Mouse (Mus musculus) CH12.LX (cell line): Measurements from ENCODE around the gene Eri3. TPM values are rescaled to one million over a fixed set of nuclear protein-coding genes. Genes with fewer than 3 reads are reported as not detected.
A peak's percentile ranks its signal among the peaks of the same experiment; 100 is the strongest.

Experiments used
- DNase-seq: peaks from one replicate; pipeline ENCODE4 v3.0.0-alpha.2; 2013; ENCODE audit errors: extremely low read depth
- H3K27ac ChIP-seq: 2 replicates; pipeline ENCODE4 v1.5.1; 2012; ENCODE audit warnings: low read depth, mild to moderate bottlenecking, control low read depth, moderate library complexity; ENCODE audit not compliant: insufficient read depth
- H3K27me3 ChIP-seq: replicated peaks from 2 replicates; pipeline ENCODE3; 2012; ENCODE audit warnings: inconsistent platforms
- H3K36me3 ChIP-seq, 2 experiments: replicated peaks in 1 of 2; 2 replicates each; pipeline versions ENCODE3 to v1.6.1; 2012; ENCODE audit warnings: inconsistent platforms in 1 of 2, low read length in 1 of 2, mild to moderate bottlenecking in 1 of 2, mixed read lengths in 1 of 2, moderate library complexity in 1 of 2; ENCODE audit not compliant: control insufficient read depth in 1 of 2, insufficient read depth in 1 of 2
- H3K4me1 ChIP-seq, 2 experiments: 2 replicates each; pipeline ENCODE4 v1.6.1; 2012; ENCODE audit warnings: inconsistent platforms in 1 of 2, moderate library complexity in 1 of 2; ENCODE audit not compliant: insufficient read depth in 2 of 2, control insufficient read depth in 1 of 2
- H3K4me2 ChIP-seq: 2 replicates; pipeline ENCODE4 v1.6.1; 2012; ENCODE audit warnings: low read depth, mild to moderate bottlenecking, control low read depth; ENCODE audit not compliant: poor library complexity, insufficient read depth, severe bottlenecking
- H3K4me3 ChIP-seq, 3 experiments: fragments of 150-350 bp in 1 of 3; sonication (generic) in 1 of 3; replicated peaks in 1 of 3; 2 replicates each; pipeline versions ENCODE3 to v1.5.1; 2011 to 2012; ENCODE audit warnings: low read depth in 2 of 3, low read length in 2 of 3, mild to moderate bottlenecking in 2 of 3, moderate library complexity in 2 of 3, control low read depth in 1 of 3, improper control_type of control experiment in 1 of 3, inconsistent platforms in 1 of 3, mixed read lengths in 1 of 3; ENCODE audit not compliant: poor library complexity in 1 of 3
- H3K79me2 ChIP-seq: replicated peaks from 2 replicates; pipeline ENCODE4 v1.6.1; 2012; ENCODE audit warnings: mild to moderate bottlenecking, moderate library complexity; ENCODE audit not compliant: control insufficient read depth, poor library complexity, insufficient read depth, severe bottlenecking; ENCODE audit errors: extremely low read depth
- H3K9ac ChIP-seq: 2 replicates; pipeline ENCODE4 v1.6.1; 2012; ENCODE audit warnings: low read depth, mild to moderate bottlenecking, control low read depth, moderate library complexity; ENCODE audit not compliant: insufficient read depth
- H3K9me3 ChIP-seq: replicated peaks from 2 replicates; pipeline ENCODE3; 2012; ENCODE audit warnings: low read length, inconsistent platforms, mixed read lengths
- BHLHE40 ChIP-seq: IDR thresholded peaks from 2 replicates; pipeline ENCODE4 v1.6.1; 2011; ENCODE audit warnings: mild to moderate bottlenecking, low read depth, low read length, improper control_type of control experiment
- CHD1 ChIP-seq: IDR thresholded peaks from 2 replicates; pipeline ENCODE4 v1.6.1; 2012; ENCODE audit warnings: low read depth, low read length, improper control_type of control experiment, inconsistent platforms
- CHD2 ChIP-seq: IDR thresholded peaks from 2 replicates; pipeline ENCODE4 v1.6.1; 2011; ENCODE audit warnings: low read length, improper control_type of control experiment
- CTCF ChIP-seq, 2 experiments: IDR thresholded peaks in 1 of 2; conservative IDR thresholded peaks in 1 of 2; 2 replicates each; pipeline ENCODE4 v1.5.1; 2011 to 2012; ENCODE audit warnings: low read depth in 2 of 2, low read length in 2 of 2, improper control_type of control experiment in 1 of 2, inconsistent platforms in 1 of 2, mild to moderate bottlenecking in 1 of 2, moderate library complexity in 1 of 2
- E2F4 ChIP-seq: IDR thresholded peaks from 2 replicates; pipeline ENCODE4 v1.6.1; 2011; ENCODE audit warnings: low read depth, low read length, improper control_type of control experiment; ENCODE audit not compliant: insufficient replicate concordance
- EP300 ChIP-seq: IDR thresholded peaks from 2 replicates; pipeline ENCODE4 v1.6.1; 2011; ENCODE audit warnings: low read length, improper control_type of control experiment
- ETS1 ChIP-seq: conservative IDR thresholded peaks from 2 replicates; pipeline ENCODE4 v1.6.1; 2012; ENCODE audit warnings: low read depth, mild to moderate bottlenecking, inconsistent platforms, low read length, improper control_type of control experiment, moderate library complexity
- GABPA ChIP-seq: IDR thresholded peaks from 2 replicates; pipeline ENCODE4 v1.6.1; 2012; ENCODE audit warnings: low read depth, low read length, improper control_type of control experiment, inconsistent platforms; ENCODE audit not compliant: insufficient replicate concordance
- IRF4 ChIP-seq: IDR thresholded peaks from 2 replicates; pipeline ENCODE4 v1.6.1; 2014; ENCODE audit warnings: low read depth, mild to moderate bottlenecking, inconsistent platforms, low read length, improper control_type of control experiment
- JUN ChIP-seq: IDR thresholded peaks from 2 replicates; pipeline ENCODE4 v1.6.1; 2011; ENCODE audit warnings: low read depth, mild to moderate bottlenecking, low read length, improper control_type of control experiment, moderate library complexity; ENCODE audit not compliant: insufficient read depth
- KAT2A ChIP-seq: IDR thresholded peaks from 2 replicates; pipeline ENCODE4 v1.6.1; 2012; ENCODE audit warnings: low read length, improper control_type of control experiment, inconsistent platforms; ENCODE audit not compliant: insufficient replicate concordance
- MAX ChIP-seq: IDR thresholded peaks from 2 replicates; pipeline ENCODE4 v1.6.1; 2011; ENCODE audit warnings: low read length, improper control_type of control experiment
- MEF2A ChIP-seq: IDR thresholded peaks from 2 replicates; pipeline ENCODE4 v1.6.1; 2014; ENCODE audit warnings: low read depth, mild to moderate bottlenecking, inconsistent platforms, low read length, improper control_type of control experiment, borderline replicate concordance
- MXI1 ChIP-seq: IDR thresholded peaks from 2 replicates; pipeline ENCODE4 v1.6.1; 2011; ENCODE audit warnings: mild to moderate bottlenecking, low read depth, low read length, improper control_type of control experiment
- MYC ChIP-seq: IDR thresholded peaks from 2 replicates; pipeline ENCODE4 v1.6.1; 2011; ENCODE audit warnings: low read depth, mild to moderate bottlenecking, improper control_type of control experiment, low read length
- NELFE ChIP-seq: IDR thresholded peaks from 2 replicates; pipeline ENCODE4 v1.6.1; 2011; ENCODE audit warnings: low read depth, low read length, improper control_type of control experiment
- NRF1 ChIP-seq: IDR thresholded peaks from 2 replicates; pipeline ENCODE4 v1.6.1; 2014; ENCODE audit warnings: low read depth, mild to moderate bottlenecking, inconsistent platforms, low read length, improper control_type of control experiment, moderate library complexity
- PAX5 ChIP-seq: IDR thresholded peaks from 2 replicates; pipeline ENCODE4 v1.6.1; 2012; ENCODE audit warnings: low read length, inconsistent platforms, mixed read lengths
- POLR2AphosphoS2 ChIP-seq: IDR thresholded peaks from 2 replicates; pipeline ENCODE4 v1.6.1; 2011; ENCODE audit warnings: low read depth, low read length, improper control_type of control experiment
- RAD21 ChIP-seq: IDR thresholded peaks from 2 replicates; pipeline ENCODE4 v1.6.1; 2011; ENCODE audit warnings: low read depth, mild to moderate bottlenecking, low read length, improper control_type of control experiment, moderate library complexity
- RCOR1 ChIP-seq: conservative IDR thresholded peaks from 2 replicates; pipeline ENCODE4 v1.6.1; 2012; ENCODE audit warnings: low read depth, mild to moderate bottlenecking, inconsistent platforms, low read length, improper control_type of control experiment
- SMC3 ChIP-seq: IDR thresholded peaks from 2 replicates; pipeline ENCODE4 v1.6.1; 2011; ENCODE audit warnings: low read depth, low read length, improper control_type of control experiment
- TBP ChIP-seq: conservative IDR thresholded peaks from 2 replicates; pipeline ENCODE4 v1.6.1; 2011; ENCODE audit warnings: low read depth, low read length, improper control_type of control experiment
- TCF12 ChIP-seq: IDR thresholded peaks from 2 replicates; pipeline ENCODE4 v1.6.1; 2014; ENCODE audit warnings: low read depth, mild to moderate bottlenecking, inconsistent platforms, low read length, improper control_type of control experiment
- UBTF ChIP-seq: IDR thresholded peaks from 2 replicates; pipeline ENCODE4 v1.6.1; 2012; ENCODE audit warnings: low read depth, mild to moderate bottlenecking, inconsistent platforms, low read length, improper control_type of control experiment, moderate library complexity
- USF1 ChIP-seq: IDR thresholded peaks from 2 replicates; pipeline ENCODE4 v1.6.1; 2014; ENCODE audit warnings: low read depth, mild to moderate bottlenecking, inconsistent platforms, low read length, improper control_type of control experiment
- USF2 ChIP-seq: conservative IDR thresholded peaks from 2 replicates; pipeline ENCODE4 v1.6.1; 2011; ENCODE audit warnings: low read depth, low read length, improper control_type of control experiment
- ZC3H11A ChIP-seq: IDR thresholded peaks from 2 replicates; pipeline ENCODE4 v1.6.1; 2012; ENCODE audit warnings: low read depth, mild to moderate bottlenecking, inconsistent platforms, low read length, improper control_type of control experiment
- ZKSCAN1 ChIP-seq: IDR thresholded peaks from 2 replicates; pipeline ENCODE4 v1.6.1; 2012; ENCODE audit warnings: low read depth, inconsistent platforms, low read length, improper control_type of control experiment, borderline replicate concordance
- ZMIZ1 ChIP-seq: IDR thresholded peaks from 2 replicates; pipeline ENCODE4 v1.6.1; 2012; ENCODE audit warnings: low read depth, mild to moderate bottlenecking, inconsistent platforms, low read length, improper control_type of control experiment
- dilution Hi-C: fragments of 300-500 bp; cut with MboI; formaldehyde crosslinking; loops from 2 replicates; pipeline ENCODE4 v1.14.3; 2020; ENCODE audit warnings: low sequenced_read_pairs; ENCODE audit not compliant: extremely low pct_unique_long_range_greater_than_20kb, extremely low pct_ligation_motif_present
- in situ Hi-C: fragments of 300-500 bp; cut with MboI; formaldehyde crosslinking; loops from 3 replicates; pipeline ENCODE4 v1.14.3; 2019; ENCODE audit warnings: low sequenced_read_pairs, low pct_ligation_motif_present, low pct_unique_long_range_greater_than_20kb, mixed read lengths
- polyA plus RNA-seq: library from polyadenylated mRNA; unstranded; fragments of >175 nt; gene quantifications from 2 replicates; pipeline ENCODE4 v1.2.1, GENCODE M21; 2012; ENCODE audit warnings: low read depth; ENCODE audit not compliant: insufficient read length
- total RNA-seq, 2 experiments: library from RNA; depleted of rRNA; stranded (reverse); fragments of 300-350 nt in 1 of 2; fragments of >200 nt in 1 of 2; gene quantifications; 2 replicates each; pipeline ENCODE4 v1.2.3; 2012 to 2014

Gene Eri3
- total and polyA plus RNA-seq, 3 experiments, result 31.2 to 38.0 (median 31.9) TPM

- in situ Hi-C loops, result loop anchor here (10.0 kb wide), 1 partner anchor 197 kb away; no protein-coding TSS in a partner anchor
- no peaks in the 10 kb centered on the region for H3K4me1 ChIP-seq
- no peak overlapping the region for H3K4me3 ChIP-seq
- peak; percentile 37 for DNase-seq
- H3K9me3 ChIP-seq, result no peaks in the 10 kb centered on the region
- H3K27me3 ChIP-seq, result peaks cover 1% of the 10 kb centered on the region
- no peaks in the 10 kb centered on the region for H3K36me3 ChIP-seq
- dilution Hi-C loops, result no loop called here
- TF ChIP-seq IRF4, result no peak
- TF ChIP-seq RAD21, result peak; percentile 47
- no peak for TF ChIP-seq UBTF
- TF ChIP-seq USF2, result no peak
- peak; percentile 20 to 54; a peak in 2 of 4 replicates for TF ChIP-seq CTCF (conservative IDR thresholded peaks at IDR 0.05 in 1 of 2, IDR thresholded peaks at IDR 0.05 in 1 of 2; ENCODE audit: low read depth in 2 of 2, low read length in 2 of 2)
- TF ChIP-seq E2F4, result no peak
- no peak for TF ChIP-seq MEF2A
- no peak for TF ChIP-seq BHLHE40
- TF ChIP-seq EP300, result no peak
- TF ChIP-seq POLR2AphosphoS2, result no peak
- no peak for TF ChIP-seq JUN
- TF ChIP-seq MAX, result no peak
- TF ChIP-seq RCOR1, result no peak
- no peak for TF ChIP-seq TCF12
- no peak for TF ChIP-seq USF1
- no peak for TF ChIP-seq NRF1
- no peak for TF ChIP-seq KAT2A
- TF ChIP-seq PAX5, result no peak
- TF ChIP-seq TBP, result no peak
- TF ChIP-seq ZMIZ1, result no peak
- no peak for TF ChIP-seq ZC3H11A
- peak; percentile 56 for TF ChIP-seq SMC3
- TF ChIP-seq NELFE, result no peak
- no peak overlapping the region for H3K9ac ChIP-seq
- no peak overlapping the region for H3K4me2 ChIP-seq
- H3K79me2 ChIP-seq, result no peaks in the 10 kb centered on the region
- H3K27ac ChIP-seq, result no peak overlapping the region
Measured at GRCm38 (mm10) chr4:117521350-117521749, 28.8 kb upstream of the Eri3 start.

DNA sequence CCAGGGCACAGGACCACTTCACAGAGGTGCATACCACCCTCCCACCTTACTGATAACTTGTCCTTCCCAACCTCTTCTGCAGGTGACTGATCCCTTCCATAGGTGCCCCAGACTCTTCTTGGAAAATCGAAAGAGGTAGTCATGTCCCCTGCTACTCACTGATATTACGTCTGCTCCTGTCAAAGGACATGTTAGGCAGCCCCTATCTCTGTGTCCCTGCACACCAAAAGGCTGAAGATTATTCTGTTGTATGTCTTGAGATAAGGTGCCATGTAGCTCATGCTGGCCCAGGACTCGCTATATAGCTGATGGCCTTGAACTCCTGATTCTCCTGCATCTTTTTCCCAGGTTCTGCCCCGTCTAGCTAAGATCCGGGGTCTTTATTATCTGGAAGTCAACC is 24.2 kb upstream of the Eri3 start:
- H3K4me3 ChIP-seq, result no peak overlapping the region
- in situ Hi-C loops (loop anchor here (10.0 kb wide), 1 partner anchor 201 kb away; no protein-coding TSS in a partner anchor), dilution Hi-C loops (no loop called here)
- TF ChIP-seq MAX (no peak), MYC (no peak), TBP (no peak), ZKSCAN1 (no peak), GABPA (no peak), ETS1 (no peak), CHD2 (no peak), ZMIZ1 (no peak), TCF12 (no peak), MXI1 (no peak), PAX5 (no peak), CTCF (conservative IDR thresholded peaks at IDR 0.05 in 1 of 2, IDR thresholded peaks at IDR 0.05 in 1 of 2; ENCODE audit: low read depth in 2 of 2, low read length in 2 of 2) (no peak), BHLHE40 (no peak), KAT2A (no peak), USF2 (no peak), CHD1 (no peak), SMC3 (no peak), UBTF (no peak), NRF1 (no peak)
- TF ChIP-seq, all 38 proteins: peak for 0
- Histone ChIP-seq H3K4me2 (no peak overlapping the region), H3K27ac (no peak overlapping the region), H3K27me3 (peaks cover 3% of the 10 kb centered on the region), H3K9ac (no peak overlapping the region), H3K79me2 (no peaks in the 10 kb centered on the region), H3K36me3 (no peaks in the 10 kb centered on the region), H3K4me1 (peaks cover 4 to 27% of the 10 kb centered on the region in 2 experiments), H3K9me3 (no peaks in the 10 kb centered on the region)
- no peak for DNase-seq
